Mouse (Mus musculus) cerebellum, adult 2 months (tissue): Measurements from ENCODE around the gene Mindy2. TPM values are rescaled to one million over a fixed set of nuclear protein-coding genes. Genes with fewer than 3 reads are reported as not detected.

Experiments
- DNase-seq, 2 experiments: peaks; one replicate each; pipeline ENCODE4 v3.0.0; 2021
- H3K27ac ChIP-seq: fragments of 200-500 bp; 2 replicates; pipeline ENCODE4 v1.5.1; 2012; ENCODE audit warnings: low read length, control low read depth, inconsistent platforms; ENCODE audit not compliant: insufficient read depth
- H3K27me3 ChIP-seq: fragments of 200-500 bp; 2 replicates; pipeline ENCODE4 v1.6.1; 2012; ENCODE audit warnings: inconsistent platforms, mild to moderate bottlenecking, low read length, moderate library complexity; ENCODE audit not compliant: control insufficient read depth, insufficient read depth
- H3K4me1 ChIP-seq: fragments of 200-500 bp; 2 replicates; pipeline ENCODE4 v1.6.1; 2011; ENCODE audit warnings: low read length; ENCODE audit not compliant: control insufficient read depth, insufficient read depth
- H3K4me3 ChIP-seq: fragments of 200-500 bp; replicated peaks from 2 replicates; pipeline ENCODE3; 2011; ENCODE audit warnings: mild to moderate bottlenecking, low read depth, low read length, control low read depth; ENCODE audit not compliant: insufficient read depth
- CTCF ChIP-seq: fragments of 200-500 bp; IDR thresholded peaks from 2 replicates; pipeline ENCODE4 v1.5.1; 2011; ENCODE audit warnings: low read depth, mild to moderate bottlenecking, control low read depth, low read length, moderate library complexity, borderline replicate concordance; ENCODE audit not compliant: insufficient read depth
- POLR2A ChIP-seq: fragments of 200-500 bp; IDR thresholded peaks from 2 replicates; pipeline ENCODE4 v1.6.1; 2011; ENCODE audit warnings: low read length, control low read depth, borderline replicate concordance; ENCODE audit not compliant: insufficient read depth
- WGBS: fragments of 180-500 bp; shearing (Covaris S2); methylation state at CpG from one replicate; pipeline ENCODE4 v1.1.7; 2018; 5-methylcytosine and 5-hydroxymethylcytosine counted together
- polyA plus RNA-seq: library from polyadenylated mRNA; depleted of rRNA; stranded (reverse); fragments of >200 nt; gene quantifications from 2 replicates; pipeline ENCODE4 v1.2.3, GENCODE M21; 2012

Gene Mindy2
- polyA plus RNA-seq, 1 experiment, result 58.4 TPM

GRCm38 (mm10) chr9:70673656-70674055 lies 16.7 kb upstream of the Mindy2 start:
- TF ChIP-seq CTCF (no peak), POLR2A (no peak)
- Histone ChIP-seq H3K4me1 (no peaks in the 10 kb centered on the region; the same call in 1 of the 2 replicates), H3K4me3 (no peak overlapping the region), H3K27ac (no peak overlapping the region), H3K27me3 (no peaks in the 10 kb centered on the region)
- 96% methylated on average over 4 of the region's 4 CpGs for WGBS
- no peak for DNase-seq

DNA sequence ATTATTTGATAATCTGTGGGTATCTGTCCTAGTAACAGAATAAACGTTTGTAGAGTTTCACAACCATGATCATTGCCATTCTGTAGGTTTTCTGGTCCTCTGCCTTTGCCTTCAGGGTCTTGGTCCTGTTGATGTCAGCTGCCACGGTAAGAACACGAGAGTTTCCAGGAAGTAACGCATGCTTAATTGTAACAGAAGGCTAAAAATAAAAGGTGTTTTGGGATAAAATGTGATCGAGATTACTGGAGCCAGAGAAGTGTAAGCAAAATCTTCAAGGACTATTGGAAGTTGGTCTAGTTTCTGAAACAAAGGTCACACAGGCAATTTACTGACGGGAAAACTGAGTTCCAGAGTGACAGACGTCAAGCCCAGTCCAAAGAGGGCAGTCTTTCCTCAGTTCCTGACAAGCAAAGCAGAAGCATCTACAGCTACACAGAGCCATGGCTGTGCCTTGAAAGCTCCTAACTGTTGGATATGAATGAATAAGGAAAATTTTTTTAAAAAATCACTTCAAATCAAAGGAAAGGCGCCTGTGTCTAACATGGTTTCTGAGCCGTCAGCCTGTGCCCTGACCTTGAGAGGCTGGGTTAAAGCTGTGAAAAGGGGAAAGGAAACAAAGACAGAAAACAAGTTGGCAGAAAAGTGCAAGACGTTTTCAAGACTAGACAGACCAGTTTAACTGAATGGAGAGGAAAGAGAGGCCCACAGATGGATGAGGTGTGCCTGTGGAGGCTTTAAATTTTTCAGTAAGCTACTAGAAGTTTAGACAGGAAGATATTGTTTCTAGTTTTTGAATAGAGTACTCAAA lies 15.0 kb upstream of the Mindy2 start:
- peak in 1 of 2 experiments; percentile 56 for DNase-seq
- Histone ChIP-seq H3K27me3 (no peaks in the 10 kb centered on the region), H3K4me3 (no peak overlapping the region), H3K27ac (no peak overlapping the region), H3K4me1 (no peaks in the 10 kb centered on the region; the same call in 1 of the 2 replicates)
- TF ChIP-seq POLR2A (no peak), CTCF (peak; percentile 60)
- WGBS, result 39% methylated on average over 10 of the region's 10 CpGs

DNA sequence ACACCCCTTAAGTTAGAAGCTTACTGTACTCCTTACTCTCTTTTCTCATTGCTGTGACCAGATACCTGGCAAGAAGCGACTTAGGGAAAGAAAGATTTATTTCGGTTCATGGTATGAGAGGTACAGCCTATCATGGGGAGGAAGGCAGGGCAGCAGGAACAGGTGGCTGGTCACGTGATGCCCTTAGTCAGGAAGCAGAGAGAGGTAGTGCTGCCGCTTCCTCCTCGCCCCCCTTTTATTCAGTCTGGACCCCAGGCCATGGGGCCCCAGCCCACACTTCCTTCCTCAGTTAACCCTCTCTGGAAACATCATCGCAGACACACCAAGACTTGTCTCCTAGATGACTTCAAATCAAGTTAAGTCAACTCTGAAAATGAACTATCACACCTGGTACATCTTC lies 14.3 kb upstream of the Mindy2 start:
- H3K27ac ChIP-seq, result no peak overlapping the region
- no peaks in the 10 kb centered on the region for H3K27me3 ChIP-seq
- peaks cover 3% of the 10 kb centered on the region; the same call in 1 of the 2 replicates for H3K4me1 ChIP-seq
- no peak overlapping the region for H3K4me3 ChIP-seq
- TF ChIP-seq POLR2A, result no peak
- TF ChIP-seq CTCF, result no peak
- WGBS, result 66% methylated on average over 6 of the region's 6 CpGs
- no peak for DNase-seq

GRCm38 (mm10) chr9:70670381-70670780 lies 13.4 kb upstream of the Mindy2 start:
- no peak for DNase-seq
- Histone ChIP-seq H3K4me1 (peaks cover 10% of the 10 kb centered on the region; the same call in 1 of the 2 replicates), H3K27ac (no peak overlapping the region), H3K4me3 (no peak overlapping the region), H3K27me3 (no peaks in the 10 kb centered on the region)
- TF ChIP-seq POLR2A (no peak), CTCF (no peak)
- WGBS, result 92% methylated on average over 6 of the region's 6 CpGs

DNA sequence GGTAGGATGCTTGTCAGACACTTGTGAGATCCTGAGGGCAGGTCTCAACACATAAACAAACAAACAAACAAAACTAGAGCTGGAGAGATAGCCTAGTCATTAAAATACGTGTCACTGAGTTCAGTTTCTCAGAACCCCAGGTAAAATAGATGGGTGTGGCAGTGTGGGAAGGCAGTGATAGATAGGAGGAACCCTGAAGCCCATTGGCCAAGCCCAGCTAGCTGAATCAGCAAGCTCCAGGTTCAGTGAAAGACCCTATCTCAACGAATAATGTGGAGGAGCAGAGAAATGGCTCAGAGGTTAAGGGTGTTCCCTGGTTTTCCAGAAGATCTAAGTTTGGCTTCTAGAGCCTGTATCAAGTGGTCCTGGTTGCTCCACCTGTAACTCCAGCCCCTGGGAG lies 12.2 kb upstream of the Mindy2 start:
- WGBS, result 75% methylated on average over 2 of the region's 2 CpGs
- TF ChIP-seq POLR2A (no peak), CTCF (no peak)
- DNase-seq, result no peak
- Histone ChIP-seq H3K27ac (no peak overlapping the region), H3K27me3 (no peaks in the 10 kb centered on the region), H3K4me1 (peaks cover 17% of the 10 kb centered on the region), H3K4me3 (no peak overlapping the region)

- DNase-seq, result no peak
- no peaks in the 10 kb centered on the region for H3K27me3 ChIP-seq
- H3K27ac ChIP-seq, result no peak overlapping the region
- peaks cover 20% of the 10 kb centered on the region for H3K4me1 ChIP-seq
- H3K4me3 ChIP-seq, result no peak overlapping the region
- TF ChIP-seq CTCF (0 out of 2 replicates have a peak, but pooled peaks have one; percentile 22), POLR2A (no peak)
Measured at GRCm38 (mm10) chr9:70668048-70668447, 11.1 kb upstream of the Mindy2 start.

DNA sequence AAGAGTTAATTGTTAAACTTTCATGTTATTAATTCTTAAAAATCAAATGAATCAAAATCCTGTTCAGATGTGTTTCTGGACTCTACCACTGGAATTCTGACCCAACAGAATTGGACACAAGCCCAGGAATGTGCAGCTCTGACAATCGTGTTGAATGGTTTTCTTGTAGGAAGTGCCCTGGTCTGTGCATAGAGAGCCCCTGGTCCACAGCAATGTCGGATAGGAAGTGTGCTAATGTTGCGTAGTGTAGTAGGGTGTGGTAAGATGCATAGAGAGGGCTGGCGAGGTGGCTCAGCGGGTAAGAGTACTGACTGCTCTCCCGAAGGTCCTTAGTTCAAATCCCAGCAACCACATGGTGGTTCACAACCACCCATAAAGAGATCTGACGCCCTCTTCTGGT lies 9.8 kb upstream of the Mindy2 start:
- H3K27ac ChIP-seq, result peak overlapping the region; percentile 19
- DNase-seq, result no peak
- no peaks in the 10 kb centered on the region for H3K27me3 ChIP-seq
- 69% methylated on average over 7 of the region's 7 CpGs for WGBS
- peaks cover 20% of the 10 kb centered on the region for H3K4me1 ChIP-seq
- H3K4me3 ChIP-seq, result no peak overlapping the region
- TF ChIP-seq CTCF, result no peak

GRCm38 (mm10) chr9:70665372-70666145 lies 8.6 kb upstream of the Mindy2 start:
- peak; percentile 22; the same call in 1 of the 2 replicates for TF ChIP-seq POLR2A
- TF ChIP-seq CTCF, result no peak; the same call in 1 of the 2 replicates
- peak; percentile 96 to 98 for DNase-seq
- WGBS, result 11% methylated on average over 16 of the region's 16 CpGs
- Histone ChIP-seq H3K4me3 (no peak overlapping the region), H3K4me1 (peaks cover 20% of the 10 kb centered on the region), H3K27ac (peak overlapping the region; percentile 98), H3K27me3 (no peaks in the 10 kb centered on the region)
